Mouse (Mus musculus): ENCODE measurements around the gene Tnfsf18.

- TF ChIP-seq CTCF (IDR thresholded peaks at IDR 0.05; ENCODE audit: low read depth, low read length) (no peak), POLR2A (IDR thresholded peaks at IDR 0.05; ENCODE audit: extremely low read depth, insufficient read depth, low read length) (no peak)
Observed at GRCm38 (mm10) chr1:161451683-161452245, 42.7 kb upstream of the Tnfsf18 start.

All from liver, adult 2 months (tissue).